Mouse (Mus musculus) left cerebral cortex, adult 8-10 months (tissue): ENCODE results near the gene Setd3. TPM values are rescaled to one million over a fixed set of nuclear protein-coding genes. Genes with fewer than 3 reads are reported as not detected.

ENCODE experiments used
- DNase-seq, 2 experiments: peaks; one replicate each; pipeline ENCODE4 v3.0.0; 2022; ENCODE audit warnings: low spot score in 2 of 2
- total RNA-seq, 4 experiments: library from RNA; stranded (reverse); gene quantifications; 2 replicates each; pipeline ENCODE4 v1.2.4; 2022

The Setd3 gene
- total RNA-seq, 4 experiments from 2014 or later = 184 to 213 (median 200) TPM

DNA sequence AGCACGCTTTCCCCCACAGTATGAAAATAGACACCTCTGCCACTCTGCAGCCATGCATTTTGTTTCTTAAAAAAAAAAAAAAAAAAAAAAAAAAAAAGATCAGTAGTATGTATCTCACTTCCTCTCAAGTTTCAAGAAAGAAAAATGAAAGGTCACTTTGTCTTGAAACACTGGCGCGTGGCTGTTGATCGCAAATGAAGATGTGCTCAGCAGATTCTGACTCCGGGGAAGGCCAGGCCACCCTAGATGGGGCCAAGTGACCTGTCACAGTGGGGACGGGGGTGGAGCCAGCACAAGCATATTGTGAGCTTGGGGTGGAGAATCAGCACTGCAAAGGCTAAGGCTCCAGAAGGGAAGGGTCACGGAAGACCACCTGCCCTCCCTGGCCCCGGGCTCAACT lies 24.8 kb upstream of the Setd3 start:
- no peak for DNase-seq

DNA sequence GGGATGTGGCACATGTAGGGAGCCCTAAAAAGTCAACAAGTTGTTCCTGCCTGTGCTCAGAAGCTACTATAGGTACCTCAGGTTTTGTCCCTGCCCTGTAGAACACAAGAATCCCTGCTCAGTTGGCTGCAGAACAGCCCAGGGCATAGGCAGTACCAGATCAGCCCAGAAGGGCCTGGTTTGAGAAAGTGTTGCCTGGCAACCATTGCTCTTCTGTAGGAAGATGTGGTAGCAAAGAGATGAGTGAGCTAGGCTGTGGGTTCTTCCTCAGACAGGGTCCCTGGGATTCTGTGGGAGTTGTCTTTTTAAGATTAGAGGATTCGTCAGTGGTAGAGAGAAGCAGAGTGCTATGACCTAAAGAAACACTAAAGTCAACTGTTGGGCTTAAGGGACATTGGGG lies 21.0 kb upstream of the Setd3 start:
- DNase-seq = no peak

DNA sequence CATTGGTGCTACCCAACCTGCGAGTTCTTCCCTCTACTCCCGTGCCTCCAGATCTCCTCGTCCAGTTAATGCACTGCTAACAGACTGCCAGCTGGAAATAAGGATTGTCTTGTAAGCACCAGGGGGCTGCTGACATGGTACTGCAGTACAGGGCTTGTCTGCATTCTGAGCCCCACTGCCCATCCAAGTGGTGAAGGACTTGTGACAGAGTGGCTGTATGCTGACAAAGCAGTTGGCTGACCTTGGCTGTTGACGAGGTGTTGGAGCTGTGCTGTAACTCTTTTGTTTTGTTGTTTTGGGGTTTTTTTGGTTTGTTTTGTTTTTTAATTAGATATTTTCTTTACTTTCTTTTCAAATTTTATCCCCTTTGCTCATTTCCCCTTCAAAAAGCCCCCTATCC lies 19.3 kb upstream of the Setd3 start:
- no peak for DNase-seq

DNA sequence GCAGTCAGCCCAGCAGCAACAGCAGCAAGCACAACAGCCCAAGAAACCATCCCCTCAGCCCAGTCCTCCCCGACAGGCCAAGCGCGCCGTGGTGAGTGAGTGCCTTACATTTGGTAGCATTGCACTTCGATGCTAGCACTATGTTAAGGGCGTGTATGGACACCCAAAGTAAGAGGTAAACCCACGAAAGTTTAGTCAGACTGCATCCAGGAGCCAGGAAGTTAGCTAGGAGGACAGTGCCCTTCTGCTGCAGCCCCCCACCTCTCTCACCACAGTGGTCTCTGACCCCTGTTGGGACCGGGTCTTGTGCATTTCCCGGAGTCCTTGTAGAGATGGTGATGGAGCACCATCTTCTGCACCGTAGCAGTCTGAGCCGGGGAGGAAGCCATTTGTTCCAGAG lies 16.6 kb upstream of the Setd3 start:
- DNase-seq = no peak

DNA sequence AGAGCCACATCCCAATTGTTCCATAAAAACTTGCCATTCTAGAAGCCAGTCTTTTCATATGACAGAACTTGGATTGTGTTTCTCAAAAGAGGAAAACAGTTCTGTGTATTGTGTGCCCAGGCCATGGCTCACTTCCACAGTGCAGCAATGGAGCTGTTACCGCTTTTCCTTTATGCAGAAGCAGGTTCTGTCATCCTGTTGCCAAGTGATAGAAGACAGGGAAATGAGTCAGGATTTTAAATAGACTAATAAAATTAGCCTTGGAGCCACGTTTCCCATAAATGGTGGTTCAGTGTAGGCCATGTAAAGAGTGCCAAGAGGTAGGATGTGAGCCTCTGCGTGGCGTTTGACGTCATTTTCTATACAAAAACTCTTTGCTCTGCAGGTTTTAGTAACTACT lies 14.8 kb upstream of the Setd3 start:
- DNase-seq = no peak

DNA sequence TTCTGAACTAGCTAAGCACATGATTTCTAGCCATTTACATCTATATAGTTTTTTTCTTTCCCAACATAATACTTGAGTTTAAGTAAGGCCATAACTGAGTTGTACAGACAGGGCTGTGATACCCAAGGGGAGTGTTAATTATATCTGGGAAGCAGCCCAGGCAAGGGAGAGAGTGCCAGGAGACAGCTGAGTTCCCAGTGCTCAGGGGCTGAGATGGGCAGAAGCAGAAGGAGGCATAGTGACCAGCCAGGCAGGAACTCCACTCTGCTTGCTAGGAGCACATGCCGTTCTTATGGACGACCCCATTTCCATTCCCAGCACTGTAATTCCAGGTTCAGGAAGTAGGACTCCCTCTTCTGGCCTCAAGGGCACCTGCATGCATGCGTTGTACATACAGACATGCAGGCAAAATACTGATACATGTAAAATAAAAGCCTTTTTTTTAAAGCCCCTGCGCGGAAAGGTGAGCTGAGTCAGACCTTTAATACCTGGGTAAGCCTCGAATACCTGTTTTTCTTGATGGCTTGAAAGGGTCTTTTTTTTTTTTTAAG lies 8.5 kb upstream of the Setd3 start:
- no peak for DNase-seq

DNA sequence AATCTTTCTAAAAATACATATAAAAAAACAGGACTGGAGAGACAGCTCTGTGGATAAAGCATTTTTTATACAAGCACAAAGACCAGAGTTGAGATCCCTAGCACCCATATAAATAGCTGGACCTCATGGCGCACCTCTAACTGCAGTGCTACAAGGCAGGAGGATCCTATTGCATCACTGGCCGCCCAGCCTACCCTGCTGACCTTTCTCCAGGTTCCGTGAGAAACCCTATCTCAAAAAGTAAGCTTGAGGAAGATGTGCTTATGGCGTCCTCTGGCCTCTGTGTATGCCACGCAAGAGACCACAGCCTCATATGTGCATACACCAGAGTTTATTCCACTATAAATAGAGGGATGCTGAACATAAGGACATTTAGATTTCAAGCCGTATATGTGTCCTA lies 2.6 kb upstream of the Setd3 start:
- no peak for DNase-seq

DNA sequence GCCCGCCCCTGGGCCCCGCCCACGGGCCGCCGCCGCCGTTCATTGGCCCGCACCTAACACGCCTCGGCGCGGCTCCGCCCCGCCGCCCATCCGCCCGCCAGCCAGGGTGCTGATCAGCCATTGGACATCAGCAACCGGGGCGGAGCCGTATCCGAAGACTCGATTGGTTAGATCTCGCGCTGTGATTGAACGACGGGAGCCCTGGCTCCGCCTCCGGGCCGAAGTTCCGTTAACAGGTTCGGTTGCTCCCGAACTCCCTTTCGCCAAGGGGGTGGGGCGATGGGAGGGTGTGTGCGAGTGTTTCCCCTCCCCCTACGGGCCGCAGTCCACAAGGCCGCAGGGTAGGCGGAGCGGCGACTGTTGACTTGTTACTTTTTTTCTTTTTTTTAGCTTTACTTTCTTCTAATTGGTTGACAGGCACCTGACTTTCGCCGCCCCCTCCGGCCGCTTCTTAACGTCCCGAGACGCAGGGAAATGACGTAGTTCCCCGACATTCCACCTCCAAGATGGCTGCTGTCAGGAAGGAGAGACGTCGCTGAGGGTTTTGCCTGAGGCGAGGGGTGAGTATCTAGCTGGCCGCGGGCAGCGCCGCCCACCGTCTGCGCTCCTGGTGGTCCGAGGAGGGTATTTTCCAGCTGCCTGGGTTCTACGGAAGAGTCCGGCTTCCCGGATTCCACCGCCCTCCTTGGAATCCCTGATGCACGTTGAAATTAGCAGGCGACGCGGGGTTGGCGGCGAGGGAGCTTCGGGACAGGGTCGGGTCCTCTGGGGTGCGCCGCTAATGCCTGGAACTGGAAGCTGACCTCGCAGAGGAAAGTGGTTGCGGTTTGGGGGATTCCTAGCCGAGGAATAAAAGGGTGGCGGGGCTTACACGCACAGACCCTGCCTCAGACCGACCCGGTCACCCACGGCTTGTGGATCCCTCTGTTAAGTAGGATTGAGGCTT lies 480 bp upstream of the Setd3 start, which contains the start of gene Ccnk:
Ccnk (plus strand) TSS at position 259 of the 946 bp plus-strand sequence.
- DNase-seq = peak; percentile 95 to 100

DNA sequence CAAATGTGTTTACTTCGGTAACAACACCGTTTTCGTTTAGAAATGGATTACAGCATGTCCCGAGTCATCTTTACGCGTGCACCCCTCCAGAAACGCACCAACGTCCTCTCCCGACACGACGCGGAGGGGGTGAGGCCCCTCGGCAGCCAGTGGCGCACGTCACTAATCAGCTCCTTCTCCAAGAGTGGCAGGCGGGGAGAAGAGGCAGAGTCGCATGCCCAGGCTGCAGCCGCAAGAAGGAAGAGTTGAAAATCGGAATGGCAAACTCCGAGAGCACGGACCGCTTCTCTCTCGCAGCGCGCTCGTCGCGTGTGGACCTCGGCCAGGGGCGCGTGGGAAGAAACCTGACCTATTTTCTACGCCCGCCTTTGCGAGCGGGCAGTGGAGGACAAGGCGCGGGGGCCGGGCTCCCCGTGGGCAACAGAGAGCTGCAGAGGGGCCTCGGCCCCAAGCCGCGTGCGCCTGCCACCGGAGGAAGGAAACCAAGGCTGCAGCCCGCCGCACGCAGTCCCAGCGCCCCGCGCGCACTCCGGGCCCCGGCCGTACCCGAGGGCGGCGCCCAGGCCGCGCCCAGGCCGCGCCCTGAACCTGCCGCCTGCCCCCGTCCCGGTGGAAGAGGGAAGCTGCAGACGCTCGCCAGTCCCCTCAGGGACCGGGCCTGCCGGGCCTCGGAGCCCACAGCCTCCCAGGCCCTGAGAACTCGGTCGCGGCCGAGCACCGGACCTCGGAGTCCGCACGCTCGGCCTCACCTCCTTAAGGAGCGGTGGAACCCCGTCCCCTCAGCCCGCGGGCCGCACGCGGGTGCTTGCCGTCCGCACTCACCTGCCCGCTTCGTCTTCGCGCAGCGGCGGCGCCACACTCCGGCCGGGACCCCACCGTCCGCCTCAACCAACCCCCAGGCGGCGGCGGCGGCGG lies 526 bp downstream of the Setd3 start:
- DNase-seq = peak; percentile 57 to 64

DNA sequence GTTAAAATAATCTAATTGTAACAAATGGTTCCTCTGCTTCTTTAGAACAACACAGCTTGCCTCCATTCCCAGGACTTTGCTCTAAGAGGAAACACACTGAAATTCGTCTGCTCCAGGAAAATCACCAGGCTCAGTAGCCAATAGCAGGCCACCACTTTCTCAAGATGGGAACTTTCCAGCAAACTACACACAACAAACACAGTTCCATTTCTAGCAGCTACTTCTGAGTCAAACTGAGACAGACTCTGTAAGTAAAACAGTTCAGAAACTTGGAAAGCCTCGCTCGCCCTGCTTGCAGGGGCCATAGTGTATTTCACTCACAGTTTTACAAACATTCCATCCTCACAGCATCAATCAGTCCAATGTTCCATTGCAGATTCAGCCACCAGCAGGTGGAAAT lies 2.7 kb downstream of the Setd3 start:
- no peak for DNase-seq

DNA sequence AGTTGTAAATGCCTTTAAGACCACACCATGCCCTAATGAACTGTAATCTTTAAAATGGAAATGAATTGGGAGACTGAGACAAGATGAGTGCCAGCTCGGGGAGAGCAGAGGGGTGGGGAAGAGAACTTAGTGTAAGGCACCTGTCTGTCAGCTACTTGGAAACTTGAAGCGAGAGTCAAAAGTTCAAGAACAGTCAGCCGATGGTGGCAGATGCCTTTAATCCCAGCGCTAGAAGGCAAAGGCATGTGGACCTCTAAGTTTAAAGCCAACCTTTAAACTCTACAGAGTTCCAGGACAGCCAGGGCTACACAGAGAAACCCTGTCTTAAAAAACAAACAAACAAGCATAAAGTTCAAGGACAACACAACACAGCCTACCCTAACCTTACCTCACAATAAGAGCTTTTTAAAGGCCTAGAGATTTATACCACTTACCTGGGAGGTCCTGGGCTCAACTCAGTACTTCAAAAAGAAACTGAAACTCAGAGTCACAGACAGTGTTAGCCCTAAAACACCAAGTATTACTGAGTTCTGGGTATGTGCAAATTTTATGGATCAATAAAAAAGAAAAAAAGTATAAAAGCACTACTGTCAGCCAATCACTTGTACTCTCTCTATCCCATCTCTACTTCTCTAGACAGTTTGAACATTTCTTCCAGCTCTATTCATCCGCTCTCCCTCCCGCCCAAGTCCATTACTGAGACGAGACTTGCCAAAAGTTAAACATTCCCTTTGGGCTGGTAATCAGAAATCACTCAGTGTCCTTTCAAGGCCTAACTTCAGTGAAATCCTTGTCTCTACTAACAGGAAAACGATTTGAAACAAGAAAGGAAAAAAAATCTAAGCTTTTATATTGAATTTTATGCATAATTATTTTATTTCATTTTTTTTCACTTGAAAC lies 4.3 kb downstream of the Setd3 start:
- no peak for DNase-seq

DNA sequence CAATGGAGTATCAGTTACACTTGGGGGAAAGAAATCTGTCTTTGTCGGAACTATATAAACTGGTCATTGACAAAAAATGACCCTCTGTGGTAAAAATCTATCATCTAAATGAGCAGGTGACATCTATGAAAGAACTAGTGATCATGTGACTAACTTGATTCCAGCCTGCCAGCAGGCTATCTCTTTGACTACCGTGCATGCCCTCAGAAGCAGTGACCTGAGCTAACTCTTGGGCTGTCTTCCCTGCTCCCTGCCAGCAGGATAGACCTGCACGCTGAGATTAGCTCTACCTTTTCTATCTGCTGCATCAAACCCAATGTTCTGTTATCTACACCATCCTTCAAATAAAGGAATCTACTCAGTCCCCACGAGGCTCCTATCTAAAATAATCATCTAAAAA lies 6.5 kb downstream of the Setd3 start:
- no peak for DNase-seq

DNA sequence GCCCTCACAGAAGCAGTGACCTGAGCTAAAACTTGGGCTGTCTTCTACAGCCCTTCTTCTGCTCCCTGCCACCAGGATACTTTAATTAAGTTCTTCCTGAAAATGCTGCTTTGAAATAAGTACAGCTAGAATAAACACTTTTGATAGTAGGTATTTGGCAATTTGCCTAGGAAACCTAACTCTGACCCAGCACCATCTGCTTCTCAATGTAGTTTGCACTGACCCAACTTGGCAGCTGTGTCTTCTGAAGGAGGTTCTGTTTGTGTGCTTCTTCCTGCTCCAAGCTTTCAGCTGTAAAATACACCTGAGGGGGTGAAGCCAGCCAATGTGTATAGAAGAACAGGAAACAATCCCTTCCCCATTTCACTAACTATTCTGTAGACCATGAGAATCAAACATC lies 7.8 kb downstream of the Setd3 start:
- no peak for DNase-seq

DNA sequence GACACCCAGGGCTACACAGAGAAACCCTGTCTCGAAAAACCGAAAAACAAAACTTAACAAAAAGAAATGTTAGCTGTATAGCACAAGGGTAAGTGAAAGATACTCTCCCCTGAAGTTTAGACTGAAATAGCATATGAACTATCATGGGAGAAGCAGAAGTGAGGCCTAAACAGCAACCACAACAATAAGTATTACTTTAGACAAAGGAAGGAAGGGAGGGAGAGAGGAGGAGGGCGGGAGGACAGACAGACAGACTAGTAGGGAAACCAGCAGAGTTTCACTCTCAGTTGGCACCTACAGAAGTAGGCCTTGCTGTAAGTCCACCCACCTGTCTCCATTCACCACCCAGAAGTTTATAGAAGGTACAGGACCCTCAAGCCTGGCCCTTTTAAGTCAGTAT lies 8.6 kb downstream of the Setd3 start:
- no peak for DNase-seq

DNA sequence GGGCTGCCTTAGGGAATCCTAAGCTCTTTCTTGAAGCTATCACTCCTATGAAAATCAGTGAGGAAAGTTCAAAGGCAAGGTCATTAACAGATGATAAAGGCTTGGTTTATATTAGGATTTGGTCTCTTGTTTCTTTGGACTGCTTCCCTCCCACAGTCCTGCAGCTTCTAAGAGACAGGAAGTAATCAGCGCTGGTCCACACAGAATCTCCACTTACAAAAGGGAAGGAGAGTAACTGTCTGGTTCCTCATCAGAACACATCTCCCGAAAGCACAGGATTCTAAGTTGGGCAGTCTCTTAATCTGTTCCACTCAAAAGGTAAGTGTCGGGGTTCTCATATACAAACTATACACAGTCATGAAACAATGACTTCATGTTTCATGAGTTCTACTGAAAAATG lies 10.2 kb downstream of the Setd3 start:
- DNase-seq = no peak

DNA sequence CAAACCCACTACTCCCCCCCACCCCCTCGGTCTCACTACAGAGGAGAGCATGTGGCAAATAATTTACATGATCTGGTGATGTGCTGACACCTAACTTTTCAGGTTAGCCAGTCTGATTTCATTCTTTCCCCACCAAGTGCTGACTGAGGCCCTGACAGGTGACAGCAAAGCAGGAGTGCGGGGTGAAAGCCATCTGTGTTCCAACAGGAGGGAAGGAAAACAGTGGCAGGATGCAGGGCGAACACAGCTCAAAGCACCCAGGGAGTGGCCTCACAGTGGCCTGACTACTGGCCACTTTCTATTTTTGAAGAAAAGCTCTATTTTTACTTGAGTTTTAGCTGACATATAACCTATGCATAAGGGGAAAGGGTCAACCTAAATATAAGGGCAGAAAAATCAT lies 15.4 kb downstream of the Setd3 start:
- DNase-seq = no peak

DNA sequence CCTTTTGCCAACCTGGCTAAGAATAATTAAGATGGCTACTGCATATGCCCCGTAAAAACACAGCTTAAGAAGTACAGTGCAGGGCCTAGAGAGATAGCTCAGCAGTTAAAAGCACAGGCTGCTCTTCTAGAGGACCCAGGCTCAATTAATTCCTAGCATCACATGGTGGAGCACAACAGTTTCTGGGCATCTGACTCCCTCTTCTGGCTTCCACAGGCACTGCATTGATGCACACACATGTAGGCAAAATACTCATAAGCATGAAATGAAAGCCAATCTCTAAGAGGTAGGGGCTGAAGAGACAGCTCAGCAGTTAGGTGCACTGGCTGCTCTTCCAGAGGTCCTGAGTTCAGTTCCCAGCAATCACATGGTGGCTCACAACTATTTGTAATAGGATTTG lies 17.1 kb downstream of the Setd3 start:
- DNase-seq = no peak

DNA sequence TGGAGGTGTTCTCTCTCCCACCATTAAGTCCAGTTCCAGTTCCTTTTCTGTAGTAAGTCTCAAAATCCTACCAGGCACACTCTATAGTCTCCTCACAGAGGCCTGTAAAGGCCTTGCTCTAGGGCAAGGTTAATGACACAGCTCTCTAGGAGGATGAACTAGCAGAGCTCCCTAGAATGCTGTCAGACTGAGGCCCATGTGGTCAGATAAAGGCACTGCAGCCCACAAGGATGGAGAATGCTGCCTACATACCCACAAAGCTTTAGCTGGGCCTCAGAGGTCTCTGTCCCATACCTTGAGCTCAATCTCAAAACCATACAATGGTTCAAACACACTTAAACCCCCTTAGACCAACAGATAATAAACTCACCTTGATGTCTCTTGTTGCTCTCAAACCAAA lies 19.3 kb downstream of the Setd3 start:
- no peak for DNase-seq

DNA sequence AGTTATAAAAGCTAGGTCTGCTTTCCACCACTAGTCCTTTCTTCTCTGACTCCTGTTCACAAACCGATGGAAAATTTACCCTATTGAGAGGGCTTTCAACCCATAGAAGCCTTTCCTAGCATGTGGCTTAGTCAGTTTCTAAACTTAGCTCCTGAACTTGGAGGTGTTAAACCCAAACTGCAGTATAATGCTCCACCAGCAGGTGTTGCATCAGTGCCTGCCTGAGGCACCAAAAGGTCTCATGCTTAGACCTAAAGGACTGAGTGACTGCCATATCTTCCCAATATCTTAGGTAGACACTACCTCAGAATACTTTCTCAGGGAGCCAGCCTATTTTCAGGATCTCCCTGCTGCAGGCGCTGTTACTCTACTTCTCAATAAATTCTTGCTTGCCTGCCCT lies 26.4 kb downstream of the Setd3 start:
- DNase-seq = no peak

DNA sequence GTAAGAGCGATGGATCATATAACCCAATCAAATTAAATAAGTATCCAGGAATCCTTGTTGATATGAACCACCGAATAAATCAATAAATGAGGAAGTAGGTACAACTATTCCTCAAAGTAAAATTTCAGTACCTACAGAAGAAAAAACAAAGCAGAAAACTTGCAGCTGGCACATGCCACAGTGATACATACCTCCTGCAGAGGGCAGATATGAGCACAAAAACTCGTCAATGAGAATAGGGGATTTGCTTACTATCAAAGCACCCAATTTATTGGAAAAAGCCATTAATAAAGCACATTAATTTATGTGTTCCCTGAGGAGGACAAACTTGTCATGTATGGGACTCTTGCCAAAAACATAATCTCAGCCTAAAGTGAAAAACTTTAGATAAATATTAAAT lies 29.4 kb downstream of the Setd3 start:
- no peak for DNase-seq

DNA sequence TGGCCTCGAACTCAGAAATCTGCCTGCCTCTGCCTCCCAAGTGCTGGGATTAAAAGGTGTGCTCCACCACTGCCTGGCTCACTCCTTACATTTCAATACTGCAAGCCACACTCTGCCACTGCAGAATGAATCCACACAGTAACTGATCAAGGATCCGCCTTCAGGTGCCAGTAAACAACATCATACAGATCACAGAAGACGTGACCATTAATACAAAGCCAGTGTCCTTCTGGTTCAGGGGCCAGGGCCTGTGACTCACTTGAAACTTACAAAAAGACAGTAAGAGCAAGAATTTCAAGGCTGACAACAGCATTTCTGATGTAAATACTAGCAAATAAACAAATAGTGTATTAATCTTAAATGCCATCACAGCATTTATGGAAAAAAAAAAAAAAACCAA lies 33.9 kb downstream of the Setd3 start:
- no peak for DNase-seq
